Mouse (Mus musculus) mature B cell (primary cell): ENCODE results near the gene Cks2.

Experiments used
- in situ Hi-C: fragments of 300-500 bp; cut with MboI; formaldehyde crosslinking; loops from 2 replicates; pipeline ENCODE4 v1.14.3; 2019

Gene Cks2

DNA sequence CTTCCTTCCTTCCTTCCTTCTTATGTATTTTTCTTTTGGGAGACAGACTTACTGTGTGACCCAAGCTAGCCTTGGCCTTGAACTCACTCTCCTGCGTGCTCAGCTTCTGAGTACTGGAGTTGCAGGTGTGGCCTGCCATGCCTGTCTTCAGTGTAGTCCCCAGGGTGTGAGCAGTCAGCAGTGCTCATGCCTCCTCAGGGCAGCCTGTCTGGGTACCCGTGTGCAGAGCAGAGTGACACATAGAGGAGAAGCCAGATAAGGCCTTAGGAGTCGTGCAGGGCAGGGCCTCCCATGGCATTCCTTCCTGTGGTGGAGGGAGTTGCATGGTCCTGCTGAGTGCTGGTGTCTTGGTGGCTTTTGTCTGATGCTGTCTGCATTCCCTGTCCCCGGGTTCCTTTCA is 34.3 kb downstream of the Cks2 start:
- in situ Hi-C loops, result no loop called here

DNA sequence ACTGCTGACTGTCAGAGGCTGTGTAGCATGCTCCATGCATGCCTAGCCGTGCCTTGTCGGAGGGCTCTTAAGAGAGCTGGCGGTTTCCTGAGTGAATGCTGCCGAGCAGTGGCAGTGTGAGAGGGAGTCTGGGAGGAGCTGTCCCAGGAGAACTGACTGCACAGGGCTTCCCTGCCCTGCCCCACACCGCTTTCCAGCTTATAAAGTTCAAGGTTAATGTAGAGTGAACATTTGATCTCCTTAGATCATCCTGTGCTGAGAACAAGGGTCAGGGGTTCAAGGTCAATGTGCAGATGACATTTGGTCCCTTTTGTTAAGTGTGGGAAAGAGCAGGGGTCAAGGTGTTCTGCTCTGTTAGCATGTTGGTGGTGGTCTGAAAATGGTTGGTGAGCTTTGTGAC is 36.0 kb downstream of the Cks2 start:
- in situ Hi-C loops, result no loop called here

DNA sequence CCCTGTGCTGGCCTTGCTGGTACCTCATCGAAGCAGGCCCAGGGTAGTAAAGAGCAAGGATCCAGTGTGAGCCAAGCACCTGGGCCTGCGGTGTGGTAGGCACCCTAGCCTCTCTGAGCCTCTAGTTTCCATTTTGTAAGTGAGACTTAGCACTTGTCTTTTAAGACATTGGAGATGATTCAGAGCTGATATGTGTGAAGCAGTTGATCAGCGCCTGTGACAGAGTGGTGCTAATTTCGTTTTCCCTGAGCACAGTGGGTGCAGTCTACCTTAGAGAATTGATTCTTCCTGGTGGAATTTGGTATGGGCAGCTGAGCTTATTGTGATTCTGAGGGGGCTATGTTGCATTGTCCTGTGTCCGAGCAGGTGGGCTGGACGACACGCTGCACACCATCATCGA is 36.6 kb downstream of the Cks2 start:
- in situ Hi-C loops, result no loop called here

DNA sequence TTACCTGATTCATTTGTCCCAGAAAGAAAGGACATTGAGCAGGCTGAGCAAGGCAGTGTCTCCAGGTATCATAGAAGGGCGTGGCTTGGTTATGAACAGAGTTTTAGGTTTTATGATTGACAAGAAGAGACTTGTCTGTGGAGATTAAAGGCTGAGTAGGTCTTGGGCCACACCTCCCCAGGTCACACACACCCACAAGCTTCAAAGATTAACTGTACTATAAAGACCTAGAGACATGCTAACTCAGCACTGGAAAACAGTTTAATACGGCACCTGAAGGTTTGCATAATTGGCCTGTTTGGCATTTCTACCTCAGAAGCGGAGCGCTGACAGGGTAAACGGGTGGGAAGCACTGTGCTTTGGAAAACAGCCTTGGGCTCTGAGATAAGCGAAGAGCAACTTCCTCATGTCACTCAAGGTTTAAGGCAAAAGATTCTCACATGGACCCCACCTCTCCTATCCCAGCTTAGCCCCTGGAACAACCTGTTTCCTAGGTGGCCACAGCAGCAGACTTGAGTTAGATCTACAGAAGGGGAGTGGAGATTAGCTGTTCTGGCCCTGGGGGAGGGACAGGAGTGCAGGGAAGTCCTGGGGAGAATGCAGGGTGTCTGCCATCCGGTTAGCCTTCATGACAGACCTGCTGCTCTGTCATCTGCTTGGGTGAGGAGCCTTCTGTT is 40.4 kb downstream of the Cks2 start:
- in situ Hi-C loops, result no loop called here

DNA sequence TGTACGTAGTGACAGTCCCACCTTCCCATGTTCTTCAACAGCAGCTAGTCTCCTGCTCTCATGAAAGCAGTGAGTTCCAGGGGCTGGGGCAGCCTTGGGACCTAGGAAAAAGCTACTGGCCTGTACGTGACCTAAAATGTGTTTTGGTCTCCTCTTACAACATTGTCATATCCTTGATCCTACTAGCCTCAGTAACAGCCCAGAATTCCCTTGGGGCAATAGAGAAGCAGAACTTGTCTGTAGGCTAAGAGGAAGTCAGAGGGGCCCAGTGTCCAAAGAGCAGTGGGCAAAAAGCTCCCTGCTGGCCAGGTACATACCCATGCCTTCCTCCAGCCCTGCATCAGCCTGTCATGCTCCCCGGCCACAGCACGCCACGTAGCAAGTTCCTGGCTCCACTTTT is 41.9 kb downstream of the Cks2 start:
- in situ Hi-C loops, result no loop called here

DNA sequence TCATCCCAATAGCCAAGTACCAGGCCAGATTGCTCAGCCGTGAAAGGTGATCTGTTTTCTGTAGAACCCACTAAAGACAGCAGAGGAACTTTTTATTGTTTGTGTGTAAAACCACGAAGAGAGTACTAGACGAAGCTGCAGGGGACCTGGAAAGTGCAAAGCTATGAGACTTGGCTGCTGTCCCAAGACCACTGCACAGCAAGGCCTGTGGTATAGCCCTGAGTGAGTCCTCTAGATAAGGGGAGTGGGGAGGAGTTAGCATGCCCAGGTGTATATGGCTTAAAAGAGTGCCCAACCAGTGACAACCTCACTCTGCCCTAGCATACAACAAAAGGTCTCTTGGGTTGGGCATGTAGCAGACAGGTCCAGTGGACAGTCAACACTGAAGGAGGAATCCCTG is 43.7 kb downstream of the Cks2 start:
- in situ Hi-C loops, result no loop called here

DNA sequence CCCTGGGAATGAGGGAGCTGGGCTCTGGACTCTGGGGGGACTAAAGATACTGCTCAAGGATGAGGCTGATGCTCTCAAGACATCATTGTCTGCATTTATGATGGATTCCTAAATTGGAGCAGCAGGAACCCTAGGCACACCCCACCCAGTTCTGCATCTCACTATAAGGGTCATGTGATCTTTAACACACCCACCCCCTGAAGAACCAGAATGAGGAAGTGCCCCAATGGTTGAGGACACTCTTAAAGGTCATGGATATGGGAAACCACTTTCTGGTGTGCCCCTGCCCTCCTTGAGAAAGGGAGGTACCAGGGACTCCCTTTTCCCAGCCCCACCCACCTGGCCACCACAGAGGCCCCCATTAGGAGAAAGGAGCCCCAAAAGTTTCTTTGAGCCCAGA is 51.4 kb downstream of the Cks2 start:
- in situ Hi-C loops, result no loop called here

DNA sequence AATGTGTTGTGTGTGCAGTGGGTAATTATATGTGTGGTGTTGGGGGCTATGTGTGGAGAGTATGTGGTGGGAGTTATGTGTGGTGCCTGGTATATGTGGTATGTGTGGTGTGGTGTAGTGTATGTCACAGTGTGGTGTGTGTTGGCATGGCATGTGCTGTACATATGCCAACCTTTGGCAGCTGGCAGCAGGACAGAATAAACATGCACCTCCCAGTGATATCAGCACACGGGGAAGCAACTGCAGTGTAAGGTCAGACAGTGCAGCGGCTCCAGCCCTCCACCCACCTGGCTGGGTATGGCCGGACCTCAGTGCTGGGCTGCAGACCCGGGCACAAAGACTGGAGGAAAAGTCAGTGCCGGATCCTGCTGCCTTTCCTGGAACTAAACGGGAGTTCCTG is 52.4 kb downstream of the Cks2 start:
- in situ Hi-C loops, result no loop called here

DNA sequence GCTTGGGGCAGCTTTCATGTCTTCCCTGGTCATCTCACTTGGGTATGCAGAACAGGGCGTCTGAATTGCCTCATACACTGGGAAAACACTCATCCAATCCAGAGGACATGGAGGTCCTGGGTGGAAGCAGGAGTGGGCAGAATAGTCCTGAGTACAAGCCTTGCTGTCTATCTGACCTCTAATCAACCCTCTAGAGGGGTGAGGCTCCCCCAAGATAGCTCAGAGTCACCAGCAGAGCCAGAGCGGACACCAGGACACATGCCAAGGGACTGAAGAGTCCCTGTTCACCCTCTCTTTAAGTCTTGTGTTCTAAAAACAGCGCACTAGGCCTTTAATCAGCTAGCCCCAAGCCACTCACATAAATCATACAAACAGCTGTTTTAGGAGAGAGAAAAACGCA is 52.9 kb downstream of the Cks2 start:
- in situ Hi-C loops, result no loop called here

DNA sequence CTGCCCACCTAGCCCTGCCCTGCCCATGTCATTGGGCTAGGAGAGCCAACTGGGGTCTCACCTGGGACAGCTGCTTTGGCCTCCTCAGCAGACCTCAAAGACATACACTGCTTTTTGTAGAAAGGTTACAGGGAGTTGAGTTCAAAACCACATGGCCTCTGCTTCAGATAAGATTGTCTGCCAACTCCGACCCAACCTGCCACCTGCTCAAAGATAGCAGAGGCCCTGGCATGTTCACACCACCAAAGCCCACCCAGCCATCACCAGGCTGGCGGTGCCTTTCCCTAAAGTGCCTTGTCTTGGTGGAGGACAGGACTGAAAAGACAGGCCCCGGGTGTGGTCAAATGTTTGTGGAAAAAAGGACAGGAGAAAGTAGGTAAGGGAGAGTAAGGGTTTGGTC is 53.3 kb downstream of the Cks2 start:
- in situ Hi-C loops, result no loop called here
